Comparison of ENCODE assay signal across 27 mouse cellular contexts in genomic region chr10:111464833-111465232, GRCm38 (mm10). TPM values are rescaled to one million over a fixed set of nuclear protein-coding genes. Genes with fewer than 3 reads are reported as not detected.
A peak's percentile ranks its signal among the peaks of the same experiment; 100 is the strongest.
DNase-seq lines count a peak whose midpoint lies in the region; ATAC-seq and TF ChIP-seq lines count a peak whose summit lies in the region.
"Had no signal": no experiment of that assay in that cellular context is flagged by ENCODE, and none has a peak within 500 bp of the region (broad histone marks: within the 10 kb centered on the region; RNA-seq: fewer than 3 reads in every experiment).

No protein-coding gene starts in this region.

- no peak overlapping the region for H3K4me3 ChIP-seq in spleen, adult 2 months (ENCODE audit: extremely low read depth, insufficient read depth, insufficient read length)
- H3K4me3 ChIP-seq: forebrain, embryonic 13.5 days; heart, embryonic 10.5 days; heart, embryonic 15.5 days; hindbrain, embryonic 13.5 days; lung, embryonic 15.5 days had no signal

- TF ChIP-seq CTCF in spleen, adult 2 months (IDR thresholded peaks at IDR 0.05; ENCODE audit: extremely low read depth, insufficient read depth, insufficient read length, insufficient replicate concordance): no peak

- peak in 1 of 2 experiments; percentile 47 for DNase-seq in spleen, adult 2 months (ENCODE audit: low read depth in 1 of 2, low spot score in 2 of 2)
- no peak for DNase-seq in spleen, postnatal 10 days (ENCODE audit: low spot score in 2 of 2)
- no peak for DNase-seq in retina, embryonic 14.5 days (ENCODE audit: low spot score)
- no peak for DNase-seq in urinary bladder, postnatal 10 days (ENCODE audit: low spot score)
- no peak for DNase-seq in cerebellum, adult 9-10 months
- DNase-seq: adrenal gland, adult 8-10 months; cerebellum, adult 11-12 months; cerebellum, postnatal 10 days; gastrocnemius, postnatal 10 days; kidney, adult 8-10 months; liver; midbrain, embryonic 14.5 days; thymus, adult 18-20 months; thymus, postnatal 25 days had no signal

- ATAC-seq in granulocyte monocyte progenitor cell, adult 5-6 weeks (replicated peaks; ENCODE audit: poor library complexity, severe bottlenecking): peak; percentile 90
- peak; percentile 84 for ATAC-seq in monocyte, adult 5-6 weeks (replicated peaks; ENCODE audit: insufficient number of reproducible peaks, low FRiP score, low TSS enrichment, poor library complexity, severe bottlenecking)
- ATAC-seq: activated CD4-positive, CD25-positive, alpha-beta regulatory T cell, adult 4 months; CD4-positive, CD25-positive, alpha-beta regulatory T cell, adult 4 months; forebrain, embryonic 13.5 days; intestine, embryonic 16.5 days had no signal

- peaks cover 6% of the 10 kb centered on the region; the same call in 1 of the 2 replicates for H3K4me1 ChIP-seq in spleen, adult 2 months (ENCODE audit: control insufficient read depth, insufficient read depth, insufficient read length)
- H3K4me1 ChIP-seq: heart, embryonic 15.5 days; lung, embryonic 15.5 days had no signal

- no peaks in the 10 kb centered on the region for H3K27me3 ChIP-seq in spleen, adult 2 months (ENCODE audit: control insufficient read depth, insufficient read depth, low read length)
- H3K27me3 ChIP-seq: forebrain, embryonic 13.5 days; heart, embryonic 15.5 days; hindbrain, embryonic 13.5 days; lung, embryonic 15.5 days had no signal

- peak overlapping the region; percentile 90 for H3K27ac ChIP-seq in spleen, adult 2 months (ENCODE audit: insufficient read depth, low read length)
- H3K27ac ChIP-seq: forebrain, embryonic 13.5 days; heart, embryonic 10.5 days; heart, embryonic 15.5 days; hindbrain, embryonic 13.5 days; kidney, postnatal 0 days; liver, embryonic 14.5 days; lung, embryonic 15.5 days; stomach, postnatal 0 days had no signal

- TF ChIP-seq POLR2A in spleen, adult 2 months (IDR thresholded peaks at IDR 0.05; ENCODE audit: low read depth, low read length): no peak

- 9% methylated on average over 1 of the region's 1 CpGs for WGBS in spleen, adult 2 months

- no peaks in the 10 kb centered on the region for H3K36me3 ChIP-seq in spleen, adult 2 months (ENCODE audit: control insufficient read depth, insufficient read depth, low read length)
- H3K36me3 ChIP-seq: heart, embryonic 10.5 days; heart, embryonic 15.5 days; hindbrain, embryonic 13.5 days; lung, embryonic 15.5 days had no signal

RNA-seq across cellular contexts. Expression of gene Nap1l1, which starts 8.2 kb away (rescaled TPM):
- 10.4 and 12.7 TPM in 2 replicates for polyA plus RNA-seq in spleen, adult 2 months (2012; rRNA removed)
- total RNA-seq in granulocyte monocyte progenitor cell, adult 5-6 weeks (2014; fragmentation: Nextera tagmentation): 583 and 666 TPM in 2 replicates
- 670 and 682 TPM in 2 replicates for total RNA-seq in granulocyte monocyte progenitor cell, adult 5-6 weeks (2017)
- 260 to 307 TPM (median 290 TPM) in 3 replicates for total RNA-seq in monocyte, adult 5-6 weeks (2017)

RNA-seq across cellular contexts. Expression of gene Phlda1, which starts 41.3 kb away (rescaled TPM):
- polyA plus RNA-seq in spleen, adult 2 months (2012; rRNA removed): 5.0 and 6.0 TPM in 2 replicates
- 0.26 and 1.9 TPM in 2 replicates for total RNA-seq in granulocyte monocyte progenitor cell, adult 5-6 weeks (2014; fragmentation: Nextera tagmentation)
- 1.1 and 1.2 TPM in 2 replicates for total RNA-seq in granulocyte monocyte progenitor cell, adult 5-6 weeks (2017)
- 0.19 to 4.2 TPM (median 1.3 TPM) in 3 replicates for total RNA-seq in monocyte, adult 5-6 weeks (2017)
